Mouse (Mus musculus) left cerebral cortex, adult 11 months (tissue): Measurements from ENCODE around the gene Tcf20.
"Not testable (repeated sequence)": the region's sequence is repeated elsewhere in the genome, so short reads cannot be mapped to it uniquely, and the experiment has no call there.

Source experiments
- DNase-seq: peaks from one replicate; pipeline ENCODE4 v3.0.0; 2022; ENCODE audit warnings: low spot score

The Tcf20 gene

DNA sequence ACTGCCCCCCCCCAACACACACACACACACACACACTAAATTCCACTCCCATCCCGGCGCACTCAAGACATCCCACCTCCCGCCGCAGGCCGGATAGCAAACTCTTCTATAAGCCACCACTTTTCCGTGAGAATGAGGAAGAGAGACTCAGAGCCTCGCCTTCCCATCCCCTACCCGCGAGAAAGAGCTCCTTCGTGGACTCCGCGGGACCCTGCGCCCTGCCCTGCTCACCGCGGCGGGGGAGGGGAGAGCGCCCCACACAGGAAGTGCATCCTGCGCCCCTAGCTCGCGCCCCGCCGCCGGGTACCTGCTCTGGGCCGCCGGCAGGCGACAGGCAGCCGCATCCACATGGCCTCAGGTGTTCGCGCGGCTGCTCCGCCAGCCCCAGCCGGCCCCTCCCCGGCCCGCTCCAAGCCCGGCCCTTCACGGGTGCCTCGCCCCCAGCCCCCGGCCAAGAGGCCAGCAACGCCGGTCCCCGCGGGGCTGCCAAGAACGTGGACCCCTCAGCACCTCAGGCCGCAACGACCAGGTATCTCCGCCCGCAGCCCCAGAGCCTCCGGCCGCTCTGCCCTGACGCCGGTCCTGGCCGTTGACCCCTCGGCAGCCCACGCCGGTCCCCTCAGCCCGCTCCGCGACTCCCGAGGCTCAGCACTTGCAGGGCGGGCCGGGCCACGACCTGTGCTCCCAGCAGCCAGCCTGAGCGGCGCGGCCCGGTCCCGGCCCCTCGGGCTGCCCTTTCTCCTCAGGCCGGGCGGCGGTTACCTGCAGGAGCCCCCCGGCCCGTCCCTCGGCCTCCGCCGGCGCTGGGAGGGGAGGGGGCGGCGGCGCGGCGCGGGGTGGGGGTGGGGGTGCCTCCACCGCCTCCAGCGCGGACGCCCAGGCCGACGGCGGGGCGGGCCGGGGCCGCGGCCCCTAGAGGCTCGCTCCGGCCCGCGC is 88.7 kb downstream of the Tcf20 start:
- no peak for DNase-seq

GRCm38 (mm10) chr15:82898141-82898739 is 89.4 kb downstream of the Tcf20 start:
- no peak for DNase-seq

DNA sequence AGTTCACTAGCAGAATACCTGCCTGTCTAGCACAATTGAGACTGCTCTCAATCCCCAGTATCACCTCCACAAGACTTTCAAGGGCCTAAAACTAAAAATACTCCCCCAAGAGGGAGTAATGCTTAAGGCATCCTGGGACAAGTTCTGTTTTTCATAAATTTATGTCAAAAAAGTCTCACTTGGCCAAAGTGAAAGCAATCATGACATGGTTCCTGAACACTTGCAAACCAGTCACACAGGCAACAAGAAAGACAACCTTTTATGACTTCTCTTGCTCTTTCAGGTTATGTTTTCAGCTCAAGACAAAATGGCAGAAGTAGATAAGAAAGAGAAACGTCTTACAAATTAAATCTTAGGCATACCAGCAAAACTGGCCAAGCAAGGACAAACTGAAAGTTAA is 91.3 kb downstream of the Tcf20 start:
- no peak for DNase-seq

- no peak for DNase-seq
Measured at GRCm38 (mm10) chr15:82890470-82890869, 97.2 kb downstream of the Tcf20 start.

DNA sequence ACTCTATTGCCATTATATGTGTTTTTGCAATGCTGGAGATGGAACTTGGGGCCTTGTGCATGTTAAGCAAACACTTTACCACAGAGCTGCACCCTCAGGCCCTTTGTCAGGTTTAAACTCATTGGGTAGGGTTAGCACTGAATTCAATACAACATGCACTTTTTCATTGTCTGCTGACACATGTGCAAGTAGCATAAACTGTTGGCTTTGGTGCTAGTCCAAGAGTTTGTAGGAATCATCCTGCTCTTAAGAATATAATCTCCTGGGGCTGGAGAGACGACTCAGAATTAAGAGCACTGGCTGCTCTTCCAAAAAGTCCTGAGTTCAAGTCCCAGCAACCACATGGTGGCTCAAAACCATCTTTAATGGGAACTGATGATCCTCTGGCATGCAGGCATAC is 98.2 kb downstream of the Tcf20 start:
- DNase-seq, result no peak

DNA sequence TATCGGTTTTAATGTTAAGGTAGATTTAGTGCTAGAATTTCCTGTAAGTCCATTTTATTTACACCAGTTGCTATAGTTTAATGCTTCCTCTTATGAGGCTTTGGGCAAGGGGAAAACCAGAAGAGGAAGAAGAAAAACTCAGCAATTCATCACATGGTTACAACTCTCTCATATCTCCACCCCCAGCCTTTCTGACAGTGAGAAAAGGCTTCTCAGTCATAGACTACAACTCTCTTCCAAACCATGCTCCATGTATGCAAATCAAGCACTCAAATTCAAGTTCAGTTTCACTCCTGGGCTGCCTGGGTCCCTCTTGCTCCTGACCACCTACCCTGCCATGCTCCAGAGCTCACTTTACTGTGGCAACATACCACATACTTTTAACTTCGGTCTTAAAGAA is 99.2 kb downstream of the Tcf20 start:
- no peak for DNase-seq

DNA sequence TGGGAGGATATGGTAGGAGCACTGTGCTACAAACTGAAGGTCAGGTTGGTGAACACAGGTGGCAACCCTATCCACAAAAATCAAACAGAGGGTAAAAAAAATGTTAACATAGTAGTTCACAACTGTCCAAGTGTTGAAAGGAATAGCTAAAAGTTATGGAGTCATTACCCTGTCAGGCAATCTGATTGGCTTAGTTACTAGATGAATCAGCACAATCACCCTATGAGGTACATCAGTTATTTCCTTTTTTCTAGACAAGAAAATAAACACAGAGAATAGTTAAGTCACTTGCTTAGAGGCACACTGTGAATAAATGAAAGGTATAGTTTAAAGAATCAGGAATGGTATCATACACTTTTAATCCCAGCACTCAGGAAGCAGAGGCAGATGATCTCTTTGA is 110.4 kb downstream of the Tcf20 start:
- DNase-seq, result no peak

- no peak for DNase-seq
Measured at GRCm38 (mm10) chr15:82876863-82877262, 110.8 kb downstream of the Tcf20 start.

DNA sequence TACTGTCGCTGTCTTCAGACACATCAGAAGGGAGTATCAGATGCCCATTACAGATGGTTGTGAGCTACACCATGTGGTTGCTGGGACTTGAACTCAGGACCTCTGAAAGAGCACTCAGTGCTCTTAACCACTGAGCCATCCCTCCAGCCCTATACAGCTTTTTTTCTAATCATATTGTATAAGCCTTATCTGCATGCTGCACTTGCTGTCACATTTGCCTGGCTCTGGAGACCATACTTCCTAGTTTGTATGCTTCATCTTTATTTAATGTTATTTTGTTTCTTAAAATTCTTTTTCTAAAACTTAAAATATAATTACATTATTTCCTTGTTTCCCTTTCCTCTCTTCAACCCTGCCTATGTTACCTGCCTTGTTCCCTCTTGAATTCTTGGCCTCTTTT is 115.6 kb downstream of the Tcf20 start:
- DNase-seq, result no peak

GRCm38 (mm10) chr15:82866286-82866685 is 121.4 kb downstream of the Tcf20 start:
- DNase-seq, result not testable (repeated sequence)

GRCm38 (mm10) chr15:82863674-82864073 is 124.0 kb downstream of the Tcf20 start:
- DNase-seq, result no peak

DNA sequence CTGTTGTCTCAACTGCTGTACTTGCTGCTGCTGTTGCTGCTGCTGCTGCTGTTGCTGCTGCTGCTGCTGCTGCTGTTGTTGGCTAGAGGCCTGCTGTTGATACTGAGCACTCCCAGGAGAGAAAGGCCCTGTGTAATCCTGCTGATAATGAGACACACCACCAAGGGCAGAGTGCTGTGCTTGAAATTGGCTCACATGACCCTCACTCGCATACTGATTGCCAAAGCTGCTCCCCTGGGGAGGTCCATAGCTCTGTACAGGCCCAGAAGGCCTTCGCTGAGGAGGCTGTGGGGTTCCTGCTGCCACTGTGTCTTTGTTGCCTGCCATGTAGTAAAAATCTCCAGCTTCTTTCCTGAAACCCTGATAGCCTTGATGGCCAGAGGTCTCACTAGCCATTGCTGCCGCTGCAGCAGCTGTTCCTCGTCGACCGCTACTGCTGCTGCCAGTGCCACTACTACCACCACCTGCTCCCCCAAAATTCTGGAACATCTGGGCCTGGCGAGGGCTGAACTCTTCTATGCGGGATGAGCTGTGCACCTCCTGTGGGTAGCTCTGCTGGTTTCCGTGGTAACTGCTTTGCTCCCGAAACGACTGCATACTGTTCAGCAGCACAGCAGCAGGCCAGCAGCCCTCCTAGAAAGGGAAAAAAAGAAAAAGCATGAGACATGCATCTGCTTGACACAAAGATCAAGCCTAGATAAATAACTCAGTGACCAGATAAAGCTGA is 130.9 kb downstream of the Tcf20 start:
- no peak for DNase-seq

DNA sequence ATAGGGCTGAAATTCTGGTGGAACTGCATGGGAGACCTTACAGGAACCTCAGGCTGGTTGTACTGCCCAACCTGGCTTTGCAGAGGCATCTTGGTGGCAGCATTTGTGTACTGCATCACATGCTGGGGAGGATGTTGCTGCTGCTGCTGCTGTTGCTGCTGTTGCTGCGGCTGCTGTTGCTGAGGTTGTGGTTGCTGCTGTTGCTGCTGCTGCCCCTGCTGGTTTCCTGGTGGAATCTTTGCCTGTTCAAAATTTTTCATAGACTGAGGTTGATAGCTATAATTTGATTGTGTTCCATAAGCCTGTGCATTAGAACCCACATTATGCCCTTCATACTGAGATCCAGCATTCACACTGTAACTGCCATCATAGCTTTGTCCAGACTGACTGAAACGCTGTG is 131.6 kb downstream of the Tcf20 start:
- no peak for DNase-seq

- no peak for DNase-seq
Measured at GRCm38 (mm10) chr15:82839146-82839545, 148.5 kb downstream of the Tcf20 start.

GRCm38 (mm10) chr15:82829917-82830316 is 157.8 kb downstream of the Tcf20 start:
- DNase-seq, result no peak

DNA sequence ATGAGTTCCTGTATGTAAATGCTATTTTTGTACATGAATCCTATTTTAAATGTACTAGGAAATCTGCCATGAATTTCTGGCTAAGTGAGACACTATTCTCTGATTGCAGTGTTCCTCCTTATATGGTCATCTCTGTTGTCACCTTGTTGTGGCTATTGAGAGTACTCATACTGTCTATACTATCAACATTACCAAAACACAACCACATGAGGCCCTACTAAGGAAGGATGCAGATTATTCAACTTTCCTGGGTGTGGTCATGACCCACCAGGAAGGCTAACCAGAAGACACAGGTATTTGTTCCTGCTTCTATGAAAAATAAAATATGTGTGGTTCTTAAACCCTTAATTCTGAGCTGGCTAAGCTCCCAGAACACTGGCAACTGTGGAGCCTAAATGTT is 161.8 kb downstream of the Tcf20 start:
- no peak for DNase-seq

DNA sequence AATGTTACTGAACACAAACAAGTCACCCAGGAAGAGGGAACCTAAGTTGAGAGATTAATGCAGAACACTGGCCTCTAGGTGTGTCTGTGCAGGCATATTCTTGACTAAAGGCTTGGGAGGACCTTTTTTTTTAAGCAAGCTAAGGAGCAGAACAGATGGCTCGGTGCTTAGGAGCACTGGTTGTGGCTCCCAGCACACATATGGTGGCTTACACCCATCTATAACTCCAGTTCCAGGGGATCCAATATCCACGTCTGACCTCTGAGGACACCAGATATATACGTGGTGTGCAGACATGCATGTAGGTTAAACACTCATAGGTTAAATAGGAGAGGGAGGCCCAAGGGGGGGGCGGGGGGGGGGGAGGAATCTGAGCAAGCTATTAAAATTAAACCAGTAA is 165.3 kb downstream of the Tcf20 start:
- DNase-seq, result no peak

DNA sequence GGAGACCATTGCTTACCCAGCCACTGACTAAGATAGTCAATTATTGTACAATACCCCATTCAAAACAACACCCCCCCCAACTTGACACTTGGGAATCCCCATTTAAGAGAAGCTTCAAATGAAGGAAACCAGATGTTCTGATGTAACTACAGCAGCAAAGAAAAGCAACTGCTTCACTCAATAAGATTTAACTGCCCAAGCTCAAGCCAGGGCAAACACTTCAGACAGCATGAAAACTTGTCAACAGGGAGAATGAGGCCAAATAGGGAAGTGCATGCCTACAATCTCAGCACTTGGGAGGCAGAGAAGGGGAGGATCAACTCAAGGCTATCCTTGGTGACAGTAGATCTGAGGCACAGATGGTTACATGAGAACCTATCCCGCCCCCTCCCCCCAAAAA is 166.0 kb downstream of the Tcf20 start:
- DNase-seq, result no peak

DNA sequence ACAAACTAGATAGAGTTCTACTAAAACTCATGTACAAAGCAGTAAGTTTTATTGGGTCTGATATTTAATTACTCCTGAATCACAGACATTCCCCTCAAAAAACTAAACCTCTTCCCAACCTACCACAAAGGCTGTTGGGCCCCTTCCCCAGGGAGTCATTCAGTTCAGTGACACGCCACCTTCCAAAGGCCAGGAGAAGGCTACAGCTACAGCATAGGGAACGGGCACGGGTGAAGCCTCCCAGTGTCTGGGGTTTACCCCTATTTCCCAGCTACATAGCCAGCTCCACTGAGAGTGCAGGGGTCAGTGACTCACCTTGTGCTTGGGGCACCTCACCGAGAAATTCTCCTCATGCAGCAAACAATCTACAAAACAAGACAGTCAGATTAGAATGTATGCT is 172.4 kb downstream of the Tcf20 start:
- DNase-seq, result no peak

DNA sequence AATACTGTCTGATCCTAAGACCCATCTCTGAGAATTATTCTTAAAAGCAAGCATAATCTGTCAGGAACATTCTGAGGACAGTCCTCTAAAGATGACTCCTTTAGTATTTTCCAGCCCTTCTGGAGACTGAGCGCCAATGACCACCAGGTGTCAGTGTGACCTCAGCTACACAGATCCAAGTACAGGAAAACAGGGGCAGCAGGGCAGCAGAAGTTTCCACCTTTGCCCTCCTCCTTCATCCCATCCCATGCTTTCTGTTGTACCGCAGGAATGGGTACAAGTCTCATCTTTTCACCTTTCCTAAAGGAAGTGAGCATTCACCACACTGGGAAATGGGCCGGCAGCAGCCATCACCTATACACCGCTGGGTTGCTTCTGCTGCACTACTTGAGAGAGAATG is 172.9 kb downstream of the Tcf20 start:
- no peak for DNase-seq

DNA sequence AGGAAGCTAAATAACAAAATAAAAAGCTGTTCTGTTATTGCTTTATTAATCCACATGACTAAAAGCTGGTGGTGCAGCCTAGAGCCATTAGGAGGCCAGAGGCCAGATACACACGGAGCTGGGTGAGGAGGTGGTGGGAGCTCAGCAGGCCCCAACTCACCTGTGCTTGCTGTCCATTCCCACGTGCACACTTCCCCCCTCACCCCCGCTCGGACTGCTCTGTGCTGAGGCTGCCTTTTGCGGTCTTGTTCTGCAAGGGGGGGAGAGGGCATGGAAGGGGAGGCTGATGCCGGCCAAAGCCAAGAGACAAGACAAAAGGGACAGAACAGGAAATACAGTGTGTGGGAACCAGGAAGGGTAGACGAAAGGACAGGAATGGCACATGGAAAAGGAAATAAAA is 173.4 kb downstream of the Tcf20 start:
- no peak for DNase-seq

DNA sequence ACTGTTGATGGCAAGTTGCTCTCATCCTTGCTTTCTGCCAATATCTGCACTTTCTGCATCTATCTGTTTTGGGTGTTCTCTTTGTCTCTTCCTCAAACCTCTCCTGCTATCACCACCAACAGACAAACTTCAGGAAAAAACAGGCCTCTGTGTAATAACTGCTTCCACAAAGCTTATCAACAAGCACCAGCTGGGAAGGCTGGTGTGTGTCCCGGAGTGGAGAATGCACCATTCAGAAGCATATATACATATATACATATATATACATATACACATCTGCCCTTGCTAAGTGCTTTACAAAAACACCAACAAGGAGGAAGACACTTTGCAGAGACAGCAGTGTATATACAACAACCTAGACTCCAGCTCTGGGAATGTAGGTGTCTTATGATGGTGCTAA is 177.1 kb downstream of the Tcf20 start:
- no peak for DNase-seq

- DNase-seq, result no peak
Measured at GRCm38 (mm10) chr15:82809511-82809910, 178.2 kb downstream of the Tcf20 start.
